Mouse (Mus musculus) midbrain, embryonic 13.5 days (tissue): ENCODE results near the gene Creb5. TPM values are rescaled to one million over a fixed set of nuclear protein-coding genes. Genes with fewer than 3 reads are reported as not detected.

Experiments
- ATAC-seq: fragments of 200-750 bp; cut with Nextera tagmentation; 2 replicates; pipeline ENCODE4 v1.8.0; 2017; ENCODE audit warnings: mild to moderate bottlenecking, moderate TSS enrichment, moderate library complexity
- H3K27ac ChIP-seq: fragments of 300-500 bp; sonication (generic); 2 replicates; pipeline ENCODE4 v1.5.1; 2015; ENCODE audit warnings: inconsistent platforms, mild to moderate bottlenecking, moderate library complexity
- H3K27me3 ChIP-seq: fragments of 300-500 bp; sonication (generic); 2 replicates; pipeline ENCODE4 v1.6.1; 2015; ENCODE audit warnings: mild to moderate bottlenecking, inconsistent platforms
- H3K36me3 ChIP-seq: fragments of 300-500 bp; sonication (generic); 2 replicates; pipeline ENCODE4 v1.6.1; 2015; ENCODE audit warnings: mild to moderate bottlenecking, inconsistent platforms
- H3K4me1 ChIP-seq: fragments of 300-500 bp; sonication (generic); replicated peaks from 2 replicates; pipeline ENCODE4 v1.6.1; 2015; ENCODE audit warnings: inconsistent platforms
- H3K4me2 ChIP-seq: fragments of 300-500 bp; sonication (generic); replicated peaks from 2 replicates; pipeline ENCODE4 v1.6.1; 2015; ENCODE audit warnings: moderate library complexity, mild to moderate bottlenecking, inconsistent platforms
- H3K4me3 ChIP-seq: fragments of 300-500 bp; sonication (generic); replicated peaks from 2 replicates; pipeline ENCODE4 v1.5.1; 2015; ENCODE audit warnings: mild to moderate bottlenecking, inconsistent platforms
- H3K9ac ChIP-seq: fragments of 300-500 bp; sonication (generic); replicated peaks from 2 replicates; pipeline ENCODE4 v1.6.1; 2015; ENCODE audit warnings: mild to moderate bottlenecking, inconsistent platforms
- H3K9me3 ChIP-seq: fragments of 300-500 bp; sonication (generic); 2 replicates; pipeline ENCODE4 v1.6.1; 2016; ENCODE audit warnings: mild to moderate bottlenecking, inconsistent platforms
- WGBS: fragments of 180-500 bp; shearing (Covaris S2); methylation state at CpG from one replicate; pipeline ENCODE4 v1.1.7; 2015; 5-methylcytosine and 5-hydroxymethylcytosine counted together
- polyA plus RNA-seq: library from polyadenylated mRNA; unstranded; fragments of >200 nt; fragmentation: Nextera tagmentation; extraction: Ambion mirVana; gene quantifications from 2 replicates; pipeline ENCODE4 v1.2.1, GENCODE M21; 2015

The Creb5 gene
- polyA plus RNA-seq, 1 experiment from 2014 or later: 4.5 TPM

DNA sequence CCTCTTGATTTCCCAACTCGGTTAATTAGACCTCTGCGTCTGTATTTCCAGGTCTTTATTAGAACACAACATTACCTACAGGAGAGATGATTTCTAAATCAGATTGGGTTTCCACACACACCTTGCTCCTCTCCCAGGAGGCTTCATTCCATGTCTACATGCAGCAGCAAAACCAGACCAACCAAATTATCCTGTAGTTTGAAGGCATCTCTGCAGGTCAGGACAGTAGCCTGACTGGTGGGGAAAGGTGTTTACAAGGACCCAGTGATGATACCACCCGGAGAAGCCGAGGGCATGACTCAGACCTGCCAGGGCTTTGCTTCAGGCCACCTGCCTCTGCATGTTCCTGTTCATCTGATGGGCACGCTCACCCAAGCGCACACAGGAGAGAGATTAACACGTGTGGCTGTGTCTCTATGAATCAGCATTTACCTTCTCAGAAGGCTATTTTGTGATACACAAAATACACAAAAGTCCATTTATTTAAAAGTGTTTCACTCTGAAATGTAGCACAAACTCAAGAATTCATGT, 355.8 kb downstream of the Creb5 start:
- Histone ChIP-seq H3K36me3 (no peaks in the 10 kb centered on the region), H3K4me2 (no peak overlapping the region), H3K4me3 (no peak overlapping the region), H3K9ac (no peak overlapping the region), H3K4me1 (peaks cover 20% of the 10 kb centered on the region), H3K27ac (no peak overlapping the region), H3K9me3 (no peaks in the 10 kb centered on the region), H3K27me3 (no peaks in the 10 kb centered on the region)
- WGBS: 82% methylated on average over 7 of the region's 7 CpGs
- no peak for ATAC-seq

DNA sequence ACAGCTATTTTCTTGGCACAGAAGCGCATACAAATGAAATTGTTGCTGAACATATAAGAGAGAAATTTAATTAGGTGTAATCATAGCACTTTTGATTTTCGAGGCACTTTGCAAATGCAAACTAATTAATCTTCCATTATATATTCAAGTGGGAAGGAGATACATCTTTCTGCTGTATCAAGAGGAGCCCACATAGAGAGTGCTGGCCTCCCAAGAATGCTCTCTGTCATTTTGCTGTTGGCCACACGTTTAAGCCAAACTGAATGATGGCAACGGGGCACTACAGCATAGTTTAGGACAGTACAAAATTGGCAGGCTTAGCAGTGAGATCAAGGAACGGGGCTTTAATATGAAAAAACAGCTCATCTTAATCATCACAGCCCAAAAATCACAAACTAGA, 356.4 kb downstream of the Creb5 start:
- H3K27ac ChIP-seq: 0 out of 2 replicates have a peak overlapping the region, but pooled peaks have one; percentile 51
- no peak for ATAC-seq
- 62% methylated on average over 5 of the region's 5 CpGs for WGBS
- peaks cover 19% of the 10 kb centered on the region for H3K4me1 ChIP-seq
- no peak overlapping the region for H3K4me3 ChIP-seq
- no peak overlapping the region for H3K4me2 ChIP-seq
- no peaks in the 10 kb centered on the region for H3K36me3 ChIP-seq
- H3K27me3 ChIP-seq: no peaks in the 10 kb centered on the region
- no peaks in the 10 kb centered on the region for H3K9me3 ChIP-seq
- no peak overlapping the region for H3K9ac ChIP-seq

DNA sequence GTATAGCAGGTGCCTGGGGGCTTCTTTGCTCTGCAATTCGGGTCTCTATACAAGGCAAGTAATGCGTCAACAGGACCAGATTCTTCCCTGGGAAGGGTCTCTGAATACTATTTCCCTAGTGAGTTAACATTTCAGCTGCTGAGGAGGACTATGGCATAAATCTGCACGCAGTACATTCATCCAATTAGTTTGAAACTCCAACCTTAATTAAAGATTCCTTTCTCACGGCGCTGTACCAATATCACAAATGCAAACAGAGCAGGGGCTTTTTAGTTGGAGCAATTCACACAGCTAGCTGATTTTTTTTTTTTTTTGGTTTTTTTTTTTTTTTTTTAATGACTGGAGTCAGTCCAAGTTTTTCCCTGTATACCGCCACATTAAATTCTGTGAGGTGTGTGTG, 357.0 kb downstream of the Creb5 start:
- H3K27me3 ChIP-seq: no peaks in the 10 kb centered on the region
- H3K36me3 ChIP-seq: no peaks in the 10 kb centered on the region
- H3K27ac ChIP-seq: peak overlapping the region; percentile 51; the same call in 1 of the 2 replicates
- H3K9ac ChIP-seq: no peak overlapping the region
- 0 out of 2 replicates have a peak, but pooled peaks have one; percentile 17 for ATAC-seq
- H3K4me3 ChIP-seq: no peak overlapping the region
- peaks cover 19% of the 10 kb centered on the region for H3K4me1 ChIP-seq
- WGBS: 64% methylated on average over 6 of the region's 6 CpGs
- H3K9me3 ChIP-seq: no peaks in the 10 kb centered on the region
- no peak overlapping the region for H3K4me2 ChIP-seq

DNA sequence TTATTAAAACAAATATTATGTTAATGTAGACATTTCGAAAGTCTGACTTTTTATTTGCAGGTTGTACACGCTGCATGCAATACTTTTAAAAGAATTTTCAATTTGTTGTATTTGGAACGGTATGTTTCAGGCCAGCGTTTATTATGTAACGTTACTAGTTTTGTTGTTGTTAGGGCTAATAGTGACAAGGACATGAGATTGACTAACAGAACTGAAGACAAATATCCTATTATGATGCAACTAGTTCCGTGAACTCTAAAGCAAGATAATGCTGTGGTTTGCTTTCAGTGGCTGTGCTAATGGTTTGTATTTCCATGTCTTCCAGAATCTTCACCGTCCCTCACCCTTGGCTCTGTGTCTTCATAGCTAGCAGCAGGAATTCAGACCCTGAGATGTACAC, 357.9 kb downstream of the Creb5 start:
- no peak overlapping the region for H3K27ac ChIP-seq
- no peaks in the 10 kb centered on the region for H3K36me3 ChIP-seq
- 95% methylated on average over 7 of the region's 7 CpGs for WGBS
- no peaks in the 10 kb centered on the region for H3K27me3 ChIP-seq
- H3K9me3 ChIP-seq: no peaks in the 10 kb centered on the region
- H3K9ac ChIP-seq: no peak overlapping the region
- peaks cover 19% of the 10 kb centered on the region for H3K4me1 ChIP-seq
- H3K4me2 ChIP-seq: no peak overlapping the region
- H3K4me3 ChIP-seq: no peak overlapping the region
- no peak for ATAC-seq

DNA sequence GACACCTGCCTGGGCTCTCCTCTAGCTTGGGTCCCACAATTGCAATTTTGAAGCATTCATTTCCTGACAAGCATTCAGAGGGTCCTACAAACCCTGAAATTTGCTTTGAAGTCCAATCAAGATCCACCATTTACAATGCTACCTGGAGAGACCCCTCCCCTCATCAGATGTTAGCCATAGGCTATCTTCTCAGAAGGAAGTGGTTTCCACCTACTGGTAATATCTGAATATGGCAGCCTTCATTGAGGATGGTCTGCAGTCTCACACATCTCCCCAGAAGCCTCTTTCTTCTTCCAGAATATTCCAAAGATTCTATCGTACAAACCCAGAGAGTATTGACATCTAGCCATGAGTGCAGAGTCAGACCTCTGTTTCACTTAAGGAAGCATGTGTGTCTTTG, 362.7 kb downstream of the Creb5 start:
- H3K4me2 ChIP-seq: no peak overlapping the region
- whole genome bisulfite sequencing: 89% methylated on average over 1 of the region's 1 CpGs
- ATAC-seq: no peak
- H3K27me3 ChIP-seq: no peaks in the 10 kb centered on the region; the same call in 1 of the 2 replicates
- peaks cover 6% of the 10 kb centered on the region; the same call in 1 of the 2 replicates for H3K4me1 ChIP-seq
- H3K9me3 ChIP-seq: no peaks in the 10 kb centered on the region
- no peak overlapping the region for H3K9ac ChIP-seq
- H3K4me3 ChIP-seq: no peak overlapping the region
- no peak overlapping the region for H3K27ac ChIP-seq
- no peaks in the 10 kb centered on the region for H3K36me3 ChIP-seq

DNA sequence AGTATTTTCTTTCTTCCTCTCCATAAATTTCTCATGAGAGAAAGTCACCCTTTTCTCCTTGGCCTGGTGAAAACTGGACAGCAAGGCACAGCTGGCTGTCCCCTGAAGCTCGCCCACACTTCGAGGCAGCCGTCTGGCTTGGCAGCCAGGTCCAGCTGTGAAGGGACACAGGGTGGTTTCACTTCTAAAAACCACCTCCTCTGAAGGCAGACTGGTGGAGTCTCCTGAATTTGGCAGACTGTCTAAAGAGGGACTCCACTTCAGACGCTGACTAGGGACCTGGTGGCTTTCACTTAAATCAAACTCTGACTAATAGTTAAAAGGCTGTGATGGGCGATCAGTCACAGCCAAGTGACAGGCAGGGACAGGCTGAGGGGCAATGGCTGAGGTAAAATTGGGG, 365.6 kb downstream of the Creb5 start:
- H3K4me1 ChIP-seq: peaks cover 6% of the 10 kb centered on the region
- 82% methylated on average over 5 of the region's 5 CpGs for WGBS
- H3K27ac ChIP-seq: no peak overlapping the region
- H3K9ac ChIP-seq: no peak overlapping the region
- ATAC-seq: no peak
- no peak overlapping the region for H3K4me2 ChIP-seq
- H3K4me3 ChIP-seq: no peak overlapping the region
- H3K9me3 ChIP-seq: no peaks in the 10 kb centered on the region
- H3K36me3 ChIP-seq: no peaks in the 10 kb centered on the region
- H3K27me3 ChIP-seq: no peaks in the 10 kb centered on the region; the same call in 1 of the 2 replicates

DNA sequence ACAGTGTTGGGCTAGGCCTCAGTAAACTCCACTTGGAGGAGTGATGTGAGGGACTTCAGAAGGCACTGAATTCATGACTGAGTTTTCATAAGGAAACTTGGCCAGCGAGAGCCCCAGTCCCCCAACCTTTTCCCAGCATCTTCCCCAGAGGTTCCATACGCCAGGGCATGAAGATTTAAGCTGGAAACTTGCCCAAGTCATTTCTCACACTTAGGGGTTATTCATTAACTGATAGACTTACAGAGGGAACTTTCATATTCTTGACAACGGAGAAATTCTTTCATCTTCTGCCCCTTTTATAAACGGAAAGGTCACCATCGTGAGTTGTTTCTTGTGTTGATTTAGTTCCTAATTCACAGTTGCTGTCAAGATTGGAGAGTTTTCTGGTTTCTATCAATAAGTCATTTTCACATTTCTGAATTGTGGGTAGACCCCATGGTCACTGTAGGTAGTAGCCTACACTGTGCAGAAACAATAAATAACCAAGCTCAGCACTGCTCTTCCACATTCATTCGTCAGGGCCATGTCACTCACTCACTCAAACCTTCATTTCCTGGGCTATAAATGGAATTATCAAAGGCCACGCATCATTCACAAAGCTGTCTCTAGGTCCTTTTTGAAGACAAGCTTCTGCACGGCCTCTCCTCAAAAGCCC, 366.8 kb downstream of the Creb5 start:
- Histone ChIP-seq H3K27ac (no peak overlapping the region), H3K9ac (no peak overlapping the region), H3K4me3 (no peak overlapping the region), H3K9me3 (no peaks in the 10 kb centered on the region), H3K4me2 (no peak overlapping the region), H3K36me3 (no peaks in the 10 kb centered on the region), H3K4me1 (peaks cover 6% of the 10 kb centered on the region), H3K27me3 (no peaks in the 10 kb centered on the region; the same call in 1 of the 2 replicates)
- 82% methylated on average over 8 of the region's 8 CpGs for WGBS
- no peak for ATAC-seq

DNA sequence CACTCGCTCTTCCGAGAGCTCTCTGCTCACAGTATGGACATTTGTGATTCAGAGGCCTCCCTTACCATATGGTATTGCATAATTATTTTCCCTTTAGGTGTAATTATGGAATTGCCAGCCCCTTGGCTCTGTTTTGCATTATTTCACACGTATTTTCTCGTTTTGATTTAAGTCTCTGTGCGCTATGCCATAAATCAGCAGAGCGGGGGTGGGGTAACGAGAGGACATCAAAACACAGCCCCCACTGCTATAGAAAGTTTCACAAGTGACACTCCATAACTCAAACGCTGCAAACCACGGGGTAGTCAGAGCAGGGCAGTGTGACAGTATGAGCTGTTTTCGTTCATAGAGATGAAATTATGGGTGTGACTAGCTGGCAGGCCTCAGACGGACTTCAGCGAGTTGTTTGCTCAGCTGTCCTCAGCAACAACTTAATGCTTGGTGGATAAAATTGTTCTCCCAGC, 367.3 kb downstream of the Creb5 start:
- no peaks in the 10 kb centered on the region for H3K36me3 ChIP-seq
- peaks cover 6% of the 10 kb centered on the region for H3K4me1 ChIP-seq
- H3K27me3 ChIP-seq: no peaks in the 10 kb centered on the region; the same call in 1 of the 2 replicates
- no peak overlapping the region for H3K4me2 ChIP-seq
- no peak for ATAC-seq
- H3K27ac ChIP-seq: no peak overlapping the region
- 76% methylated on average over 12 of the region's 12 CpGs for WGBS
- no peak overlapping the region for H3K4me3 ChIP-seq
- H3K9me3 ChIP-seq: no peaks in the 10 kb centered on the region
- H3K9ac ChIP-seq: no peak overlapping the region

DNA sequence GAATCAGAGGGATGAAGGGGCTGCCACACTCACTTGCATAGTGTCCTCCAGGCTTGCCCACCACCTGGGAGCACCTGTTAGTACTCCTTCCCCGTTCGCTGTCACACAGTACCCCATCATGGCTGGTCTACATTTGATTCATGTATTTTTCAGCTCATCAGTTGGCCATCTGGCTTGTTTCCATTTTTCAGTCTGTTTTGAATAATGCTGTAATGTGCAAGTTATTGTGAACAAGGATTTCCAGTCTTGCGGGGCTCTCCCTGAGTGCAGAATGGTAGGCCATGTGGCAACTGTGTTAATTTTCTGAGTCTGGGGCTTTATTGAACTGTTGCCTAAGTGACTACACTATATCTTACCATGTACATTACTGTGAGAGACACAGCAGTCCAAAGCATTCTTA, 369.4 kb downstream of the Creb5 start:
- Histone ChIP-seq H3K27me3 (no peaks in the 10 kb centered on the region), H3K9me3 (no peaks in the 10 kb centered on the region), H3K9ac (no peak overlapping the region), H3K4me3 (no peak overlapping the region), H3K27ac (no peak overlapping the region), H3K4me2 (no peak overlapping the region), H3K36me3 (no peaks in the 10 kb centered on the region), H3K4me1 (peaks cover 6% of the 10 kb centered on the region)
- no peak for ATAC-seq
- WGBS: 83% methylated on average over 3 of the region's 3 CpGs

DNA sequence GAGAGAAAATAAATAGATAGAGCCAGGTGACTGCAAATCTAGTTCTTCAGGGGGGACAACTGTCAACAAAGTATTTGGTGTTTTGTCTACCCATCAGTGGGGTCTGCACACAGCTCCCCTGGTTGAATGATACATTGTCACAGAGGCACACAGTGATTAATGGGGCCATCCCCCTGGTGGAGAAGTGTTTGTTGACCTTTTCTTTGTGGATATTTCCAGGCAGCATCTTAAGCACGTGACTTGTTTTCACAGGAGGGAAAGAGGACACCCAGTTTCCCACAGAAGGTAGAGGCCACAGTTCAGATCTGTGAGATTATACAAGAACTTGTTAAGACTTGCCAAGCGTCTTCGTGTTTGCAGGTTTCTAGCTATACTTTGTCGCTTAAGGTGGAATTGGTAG, 370.4 kb downstream of the Creb5 start:
- Histone ChIP-seq H3K4me3 (no peak overlapping the region), H3K27me3 (no peaks in the 10 kb centered on the region), H3K4me2 (no peak overlapping the region), H3K9ac (no peak overlapping the region), H3K4me1 (peaks cover 6% of the 10 kb centered on the region), H3K9me3 (no peaks in the 10 kb centered on the region), H3K27ac (no peak overlapping the region), H3K36me3 (no peaks in the 10 kb centered on the region)
- 76% methylated on average over 4 of the region's 4 CpGs for WGBS
- ATAC-seq: no peak

DNA sequence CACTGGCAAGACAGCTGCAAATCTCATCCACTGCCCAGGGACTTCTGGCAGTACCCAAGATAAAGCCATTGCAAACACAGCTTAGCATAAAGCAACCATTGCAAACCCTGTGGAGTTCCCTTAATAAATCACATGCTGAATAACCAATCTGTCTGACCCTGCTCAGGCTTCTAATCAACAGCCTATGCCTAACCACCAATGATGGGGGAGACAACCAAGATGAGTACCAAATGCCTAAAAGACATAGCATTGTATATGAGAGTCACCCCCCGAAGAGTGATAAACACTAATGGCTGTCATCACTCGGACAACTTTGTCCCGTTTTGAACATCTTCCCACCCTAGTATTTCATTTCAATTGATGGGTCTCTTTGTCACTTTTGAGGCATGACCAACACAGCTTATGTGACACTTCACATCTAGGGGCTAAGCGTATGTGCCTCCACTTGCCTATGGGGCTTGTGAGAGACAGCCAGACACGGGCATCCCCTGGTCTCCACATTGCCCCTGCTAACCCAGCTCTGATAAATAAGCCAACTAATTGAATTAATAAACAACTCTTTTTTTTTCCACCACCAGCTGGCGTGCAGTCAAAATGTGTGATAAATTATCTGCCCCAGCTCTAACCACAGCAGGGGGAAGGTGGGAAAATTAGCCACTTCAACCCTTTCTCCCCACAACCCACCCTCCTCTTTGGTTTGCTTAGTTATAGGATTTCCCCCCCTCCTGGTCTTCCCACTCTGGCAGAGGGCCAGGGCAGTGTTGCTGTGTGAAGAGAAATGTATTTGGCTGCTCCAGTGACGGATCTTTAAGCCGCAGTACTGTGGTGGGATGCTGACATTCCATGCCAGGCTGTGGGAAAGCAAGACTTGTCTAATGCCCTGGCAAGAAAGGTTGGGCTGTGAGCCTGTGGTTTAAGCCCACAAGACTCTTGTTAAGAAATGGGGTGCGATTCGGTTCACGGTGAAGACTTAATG, 376.1 kb downstream of the Creb5 start:
- no peak overlapping the region for H3K4me3 ChIP-seq
- WGBS: 73% methylated on average over 11 of the region's 11 CpGs
- no peaks in the 10 kb centered on the region for H3K27me3 ChIP-seq
- peak; percentile 40; the same call in 1 of the 2 replicates for ATAC-seq
- no peaks in the 10 kb centered on the region for H3K36me3 ChIP-seq
- H3K4me1 ChIP-seq: peaks cover 19% of the 10 kb centered on the region
- no peak overlapping the region for H3K9ac ChIP-seq
- H3K4me2 ChIP-seq: no peak overlapping the region
- 0 out of 2 replicates have a peak overlapping the region, but pooled peaks have one; percentile 0 for H3K27ac ChIP-seq
- H3K9me3 ChIP-seq: no peaks in the 10 kb centered on the region

DNA sequence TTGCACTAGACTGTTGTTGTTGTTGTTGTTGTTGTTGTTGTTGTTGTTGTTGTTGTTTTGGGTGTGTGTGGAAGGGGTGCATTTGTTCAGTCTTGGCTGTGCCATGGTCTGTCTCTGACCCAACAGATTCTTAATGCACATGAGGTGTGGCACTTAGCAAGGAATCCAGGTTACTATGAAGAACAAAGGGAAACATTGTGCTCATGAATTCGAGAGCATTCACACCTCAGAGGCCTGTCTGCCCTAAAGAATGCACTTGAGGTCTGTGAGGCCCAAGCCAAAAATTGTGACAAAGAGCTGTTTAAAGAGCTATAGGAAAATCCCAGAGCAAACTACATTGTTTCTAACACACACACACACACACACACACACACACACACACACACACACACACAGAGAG, 377.7 kb downstream of the Creb5 start:
- Histone ChIP-seq H3K9ac (no peak overlapping the region), H3K36me3 (no peaks in the 10 kb centered on the region), H3K9me3 (no peaks in the 10 kb centered on the region), H3K4me3 (no peak overlapping the region), H3K27me3 (no peaks in the 10 kb centered on the region), H3K4me1 (peaks cover 19% of the 10 kb centered on the region), H3K4me2 (no peak overlapping the region), H3K27ac (no peak overlapping the region)
- ATAC-seq: no peak
- WGBS: 64% methylated on average over 1 of the region's 1 CpGs
